Mouse (Mus musculus) embryonic facial prominence, embryonic 15.5 days (tissue): ENCODE measurements around the gene Vat1. TPM values are rescaled to one million over a fixed set of nuclear protein-coding genes. Genes with fewer than 3 reads are reported as not detected.

Source experiments
- ATAC-seq: fragments of 200-750 bp; cut with Nextera tagmentation; 2 replicates; pipeline ENCODE4 v1.8.0; 2017; ENCODE audit warnings: low read depth, moderate TSS enrichment; ENCODE audit not compliant: insufficient number of reproducible peaks, low FRiP score, low TSS enrichment
- H3K27ac ChIP-seq: fragments of 300-500 bp; sonication (generic); replicated peaks from 2 replicates; pipeline ENCODE4 v1.5.1; 2015; ENCODE audit warnings: mild to moderate bottlenecking, inconsistent platforms
- H3K27me3 ChIP-seq: fragments of 300-500 bp; sonication (generic); 2 replicates; pipeline ENCODE4 v1.6.1; 2015; ENCODE audit warnings: inconsistent platforms
- H3K36me3 ChIP-seq: fragments of 300-500 bp; sonication (generic); 2 replicates; pipeline ENCODE4 v1.6.1; 2015; ENCODE audit warnings: mild to moderate bottlenecking, inconsistent platforms
- H3K4me1 ChIP-seq: fragments of 300-500 bp; sonication (generic); 2 replicates; pipeline ENCODE4 v1.6.1; 2015; ENCODE audit warnings: inconsistent platforms
- H3K4me2 ChIP-seq: fragments of 300-500 bp; sonication (generic); replicated peaks from 2 replicates; pipeline ENCODE4 v1.6.1; 2015; ENCODE audit warnings: mild to moderate bottlenecking, inconsistent platforms
- H3K4me3 ChIP-seq: fragments of 300-500 bp; sonication (generic); replicated peaks from 2 replicates; pipeline ENCODE4 v1.5.1; 2015; ENCODE audit warnings: mild to moderate bottlenecking, inconsistent platforms
- H3K9ac ChIP-seq: fragments of 300-500 bp; sonication (generic); 2 replicates; pipeline ENCODE4 v1.6.1; 2015; ENCODE audit warnings: inconsistent platforms
- H3K9me3 ChIP-seq: fragments of 300-500 bp; sonication (generic); replicated peaks from 2 replicates; pipeline ENCODE4 v1.6.1; 2016; ENCODE audit warnings: inconsistent platforms
- WGBS: fragments of 180-500 bp; shearing (Covaris S2); methylation state at CpG from one replicate; pipeline ENCODE4 v1.1.7; 2015; 5-methylcytosine and 5-hydroxymethylcytosine counted together
- microRNA-seq: library from miRNA; unstranded; fragments of <30 nt; microRNA quantifications from one replicate; pipeline ENCODE4, GENCODE M21; 2016; ENCODE audit warnings: borderline number of aligned reads
- polyA plus RNA-seq: library from polyadenylated mRNA; unstranded; fragments of >200 nt; fragmentation: Nextera tagmentation; extraction: Ambion mirVana; gene quantifications from 2 replicates; pipeline ENCODE4 v1.2.1, GENCODE M21; 2015

Vat1 gene
- polyA plus RNA-seq, 1 experiment from 2014 or later, result 61.8 TPM

GRCm38 (mm10) chr11:101418991-101419390 is 47.0 kb downstream of the Vat1 start:
- no peak overlapping the region for H3K4me2 ChIP-seq
- no peaks in the 10 kb centered on the region for H3K27me3 ChIP-seq
- H3K9me3 ChIP-seq, result no peaks in the 10 kb centered on the region
- no peak overlapping the region for H3K9ac ChIP-seq
- no peaks in the 10 kb centered on the region for H3K36me3 ChIP-seq
- 54% methylated on average over 6 of the region's 6 CpGs for WGBS
- ATAC-seq, result no peak
- no peak overlapping the region for H3K27ac ChIP-seq
- no peak overlapping the region for H3K4me3 ChIP-seq
- H3K4me1 ChIP-seq, result peaks cover 14% of the 10 kb centered on the region

GRCm38 (mm10) chr11:101417101-101417855 is 48.8 kb downstream of the Vat1 start, which contains the start of gene Aarsd1:
TSS of gene Aarsd1 (minus strand) at chr11:101417615.
- Histone ChIP-seq H3K9me3 (no peaks in the 10 kb centered on the region), H3K4me2 (peak within 1 kb of the TSS; percentile 73), H3K4me3 (peak within 1 kb of the TSS; percentile 85), H3K27ac (peak within 1 kb of the TSS; percentile 79), H3K27me3 (no peaks in the 10 kb centered on the region), H3K36me3 (peaks cover 11% of the 10 kb centered on the region; the same call in 1 of the 2 replicates), H3K9ac (peak within 1 kb of the TSS; percentile 72), H3K4me1 (peaks cover 9% of the 10 kb centered on the region; the same call in 1 of the 2 replicates)
- peak; percentile 77 for ATAC-seq
- WGBS, result under 1% methylated on average over 45 of the region's 45 CpGs

DNA sequence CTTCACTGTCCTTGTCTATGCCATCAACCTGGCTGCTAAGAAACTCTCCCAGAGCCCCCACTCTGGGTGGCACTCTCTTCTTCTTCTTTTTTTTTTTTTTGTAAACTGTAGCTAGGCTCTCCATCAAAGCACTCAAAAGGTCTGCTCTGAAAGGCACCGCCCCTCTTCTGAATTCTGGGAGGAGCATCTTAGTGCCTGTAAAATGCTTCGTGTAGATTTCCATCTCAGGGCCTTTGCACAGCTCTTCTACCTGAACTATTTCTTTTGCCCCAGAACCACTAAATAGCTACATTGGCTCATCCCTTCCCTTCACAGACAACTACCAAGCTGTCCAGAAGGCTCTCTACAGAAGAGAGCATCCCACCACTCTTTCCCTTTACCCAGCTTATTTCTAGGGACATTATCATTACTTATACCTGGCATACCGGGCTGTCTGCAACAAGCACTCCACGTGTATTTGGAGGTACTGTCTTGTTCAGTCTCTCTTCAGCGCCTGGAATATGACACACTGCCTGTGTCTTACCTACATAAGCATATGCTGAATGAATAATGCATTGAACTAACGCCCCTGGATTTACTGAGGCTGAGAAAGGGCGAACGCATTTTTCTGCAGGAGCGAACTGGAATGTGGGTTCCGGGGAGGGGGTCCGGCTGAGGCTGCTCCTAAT is 49.5 kb downstream of the Vat1 start:
- H3K27ac ChIP-seq, result peak overlapping the region; percentile 79
- no peaks in the 10 kb centered on the region for H3K9me3 ChIP-seq
- peaks cover 18% of the 10 kb centered on the region; the same call in 1 of the 2 replicates for H3K36me3 ChIP-seq
- H3K4me3 ChIP-seq, result peak overlapping the region; percentile 85
- peaks cover 9% of the 10 kb centered on the region; the same call in 1 of the 2 replicates for H3K4me1 ChIP-seq
- WGBS, result 2% methylated on average over 11 of the region's 11 CpGs
- peak overlapping the region; percentile 73 for H3K4me2 ChIP-seq
- H3K27me3 ChIP-seq, result no peaks in the 10 kb centered on the region
- no peak; the same call in 1 of the 2 replicates for ATAC-seq
- peak overlapping the region; percentile 72 for H3K9ac ChIP-seq

DNA sequence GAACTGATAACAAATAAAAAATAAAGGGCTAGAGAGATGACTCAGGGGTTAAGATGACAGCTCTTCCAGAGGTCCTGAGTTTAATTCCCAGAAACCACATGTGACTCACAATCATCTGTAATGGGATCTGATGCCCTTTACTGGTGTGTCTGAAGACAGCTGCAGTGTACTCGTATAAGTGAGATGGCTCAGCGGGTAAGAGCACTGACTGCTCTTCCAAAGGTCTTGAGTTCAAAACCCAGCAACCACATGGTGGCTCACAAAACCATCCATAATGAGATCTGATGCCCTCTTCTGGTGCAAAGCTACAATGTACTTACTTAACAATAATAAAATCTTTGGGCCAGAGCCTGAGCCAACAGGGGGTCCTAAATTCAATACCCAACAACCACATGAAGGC is 50.7 kb downstream of the Vat1 start:
- WGBS, result 76% methylated on average over 2 of the region's 2 CpGs
- Histone ChIP-seq H3K36me3 (peaks cover 30% of the 10 kb centered on the region), H3K4me2 (no peak overlapping the region), H3K9me3 (no peaks in the 10 kb centered on the region), H3K27me3 (no peaks in the 10 kb centered on the region), H3K4me3 (no peak overlapping the region), H3K4me1 (peaks cover 9% of the 10 kb centered on the region; the same call in 1 of the 2 replicates), H3K27ac (no peak overlapping the region), H3K9ac (no peak overlapping the region)
- no peak for ATAC-seq

Small RNAs within 50 kb of the gene (microRNA-seq; reads per million reads assigned to microRNA genes)
- gene Mir6929, result not detected

Other genes starting within 250 kb of the Vat1 start
- gene Ezh1, start 239.8 kb downstream of the Vat1 start, polyA plus RNA-seq, result 16.5 and 18.7 TPM in 2 replicates
- 138 and 139 TPM in 2 replicates for gene Ramp2, start 220.2 kb downstream of the Vat1 start, polyA plus RNA-seq
- 122 and 133 TPM in 2 replicates for gene Vps25, start 212.5 kb downstream of the Vat1 start, polyA plus RNA-seq
- 12.5 and 14.3 TPM in 2 replicates for gene Wnk4, start 205.7 kb downstream of the Vat1 start, polyA plus RNA-seq
- gene Cntd1, start 187.2 kb downstream of the Vat1 start, polyA plus RNA-seq, result 1.1 and 1.9 TPM in 2 replicates
- 160 and 165 TPM in 2 replicates for gene Coa3, start 187.1 kb downstream of the Vat1 start, polyA plus RNA-seq
- 141 and 143 TPM in 2 replicates for gene Becn1, start 163.9 kb downstream of the Vat1 start, polyA plus RNA-seq
- 124 and 126 TPM in 2 replicates for gene Psme3, start 150.0 kb downstream of the Vat1 start, polyA plus RNA-seq
- 1.1 and 1.6 TPM in 2 replicates for gene Aoc2, start 141.2 kb downstream of the Vat1 start, polyA plus RNA-seq
- gene Aoc3, start 135.6 kb downstream of the Vat1 start, polyA plus RNA-seq, result 0.77 and 0.94 TPM in 2 replicates
- not detected in 2 replicates for gene G6pc, start 98.7 kb downstream of the Vat1 start, polyA plus RNA-seq
- gene Aarsd1, start 48.6 kb downstream of the Vat1 start, polyA plus RNA-seq, result 63.4 and 65.6 TPM in 2 replicates
- gene Gm27029, start 41.4 kb downstream of the Vat1 start, polyA plus RNA-seq, result 9.7 and 11.4 TPM in 2 replicates
- gene Rundc1, start 41.1 kb downstream of the Vat1 start, polyA plus RNA-seq, result 21.6 and 23.4 TPM in 2 replicates
- gene Ptges3l, start 40.9 kb downstream of the Vat1 start, polyA plus RNA-seq, result 19.8 and 22.1 TPM in 2 replicates
- 306 and 328 TPM in 2 replicates for gene Rpl27, start 23.9 kb downstream of the Vat1 start, polyA plus RNA-seq
- gene Ifi35, start 17.8 kb downstream of the Vat1 start, polyA plus RNA-seq, result 17.8 and 21.6 TPM in 2 replicates
- gene Rnd2, start 1.2 kb downstream of the Vat1 start, polyA plus RNA-seq, result 12.1 and 13.5 TPM in 2 replicates
- gene Brca1, start 85.7 kb upstream of the Vat1 start, polyA plus RNA-seq, result 8.1 and 8.8 TPM in 2 replicates
- 72.9 and 73.6 TPM in 2 replicates for gene Nbr1, start 85.9 kb upstream of the Vat1 start, polyA plus RNA-seq
- gene Tmem106a, start 116.0 kb upstream of the Vat1 start, polyA plus RNA-seq, result 7.5 and 9.6 TPM in 2 replicates
- not detected in 2 replicates for gene Gm11634, start 133.0 kb upstream of the Vat1 start, polyA plus RNA-seq
- gene Rdm1, start 161.0 kb upstream of the Vat1 start, polyA plus RNA-seq, result 51.1 and 54.6 TPM in 2 replicates
- gene Arl4d, start 199.3 kb upstream of the Vat1 start, polyA plus RNA-seq, result 6.0 and 6.9 TPM in 2 replicates